Mouse (Mus musculus) CD4-positive, CD25-positive, alpha-beta regulatory T cell, adult 9 weeks (primary cell): ENCODE results near the gene Stxbp2. TPM values are rescaled to one million over a fixed set of nuclear protein-coding genes. Genes with fewer than 3 reads are reported as not detected.

Experiments
- polyA plus RNA-seq: library from polyadenylated mRNA; unstranded; fragments of 100-300 nt; shearing (Covaris generic); gene quantifications from one replicate; pipeline ENCODE4 v1.2.1, GENCODE M21; 2017

Stxbp2 gene
- polyA plus RNA-seq: 252 TPM

DNA sequence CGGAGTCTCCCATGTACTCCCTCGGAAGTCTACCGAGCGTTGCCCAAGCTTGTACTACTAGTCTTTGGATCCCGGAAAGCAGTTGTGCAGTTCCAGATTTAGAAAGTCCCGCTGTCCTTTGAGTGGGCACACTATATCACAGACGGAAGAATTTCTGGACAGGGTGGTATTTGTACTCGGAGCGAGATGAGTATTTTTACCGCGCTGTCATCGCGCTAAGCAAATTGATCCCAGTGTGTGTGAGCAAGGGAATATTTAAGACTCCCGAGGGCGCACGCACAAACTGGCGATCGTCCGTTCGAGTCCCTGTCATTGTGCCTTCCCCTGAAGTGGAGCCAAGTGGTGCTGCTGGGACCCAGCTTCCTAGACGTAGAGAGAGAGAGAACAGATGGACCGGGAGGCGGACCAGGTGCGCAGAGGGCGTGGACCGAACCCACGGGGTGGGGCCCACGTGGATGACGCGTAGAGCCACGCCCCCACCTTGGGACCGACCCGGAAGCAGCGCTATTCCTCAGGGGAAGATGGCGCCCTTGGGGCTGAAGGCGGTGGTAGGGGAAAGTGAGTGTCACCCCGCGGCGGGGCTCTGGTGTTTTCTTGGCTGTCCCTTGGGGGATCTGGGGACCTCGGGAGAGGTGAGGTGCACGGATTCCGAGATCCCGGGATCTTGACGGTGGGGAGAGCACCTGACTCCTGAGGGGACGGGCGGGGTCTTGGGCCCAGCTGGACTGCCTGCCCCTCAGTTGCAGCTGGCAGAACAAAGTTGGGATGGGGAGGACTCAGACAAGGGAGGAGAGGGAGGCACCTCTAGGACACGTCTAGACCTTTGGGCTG lies at the start of gene Stxbp2:
TSS of gene Stxbp2 (plus strand) at position 309 of the 831 bp plus-strand sequence.

GRCm38 (mm10) chr8:3586993-3587390 lies 43.8 kb upstream of the Stxbp2 start, which contains the start of gene Camsap3:
Gene Camsap3, plus strand, starts transcription at chr8:3587293.

DNA sequence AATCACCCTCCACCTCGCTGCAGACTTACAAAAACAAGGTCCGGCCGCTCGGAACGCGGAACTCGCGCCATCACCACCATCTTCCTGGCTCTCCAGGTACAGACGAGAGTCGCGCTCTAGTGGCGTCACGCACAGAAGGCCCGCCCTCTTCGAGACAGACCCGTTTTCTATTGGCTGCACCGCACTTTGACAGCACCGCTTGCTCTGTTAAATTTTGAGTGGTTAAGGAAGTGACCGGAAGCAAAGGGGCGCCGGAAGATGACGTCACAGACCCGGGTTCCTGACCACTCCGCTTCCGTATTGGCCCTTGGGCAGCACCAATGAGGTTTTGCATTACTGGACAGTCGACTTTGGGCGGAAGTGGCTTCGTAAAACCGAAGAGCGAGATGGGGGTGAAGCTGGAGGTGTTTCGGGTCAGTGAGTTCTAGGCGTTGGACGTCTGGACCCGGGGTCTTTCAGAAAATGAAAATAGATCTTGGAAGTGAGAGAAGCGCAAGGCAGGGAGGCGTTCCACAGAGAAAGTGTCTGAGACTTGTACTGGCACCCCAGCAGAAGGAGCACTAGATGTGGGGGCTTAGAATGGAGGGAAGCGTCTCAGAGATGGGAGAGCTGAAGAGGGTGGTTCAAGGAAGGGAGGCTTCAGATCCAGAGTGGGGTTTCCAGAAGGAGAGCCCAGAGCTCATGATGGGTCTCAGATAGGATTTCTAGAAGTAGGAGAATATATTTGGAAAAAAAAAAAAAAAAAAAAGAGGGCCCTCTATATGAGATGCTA lies 9.4 kb upstream of the Stxbp2 start, which contains the start of the genes Xab2 and Pet100:
TSS of gene Xab2 (minus strand) at position 118 of the 772 bp plus-strand sequence.
TSS of gene Pet100 (plus strand) at position 350 of the 772 bp plus-strand sequence.

DNA sequence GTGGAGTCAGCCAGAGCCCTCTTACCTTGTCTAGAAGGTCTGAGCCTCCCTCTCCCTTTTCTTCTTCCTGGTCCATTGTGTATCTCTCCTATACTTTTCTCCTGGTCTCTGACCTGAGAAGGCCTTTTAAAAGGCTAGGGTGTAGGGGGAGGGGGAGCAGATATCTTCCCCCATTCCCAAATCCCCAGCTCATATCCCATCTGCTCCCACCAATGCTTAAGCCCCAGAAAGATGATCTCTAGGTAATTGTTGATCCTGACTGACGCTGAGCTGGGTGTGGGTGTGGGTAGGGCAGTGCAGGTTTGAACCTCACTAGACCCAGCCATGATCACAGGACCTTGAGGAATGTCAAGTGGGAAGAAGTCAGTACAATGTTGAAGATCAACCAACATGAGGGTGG lies 5.3 kb upstream of the Stxbp2 start, which contains the start of gene Pcp2:
TSS of gene Pcp2 (minus strand) at position 101 of the 400 bp plus-strand sequence.

DNA sequence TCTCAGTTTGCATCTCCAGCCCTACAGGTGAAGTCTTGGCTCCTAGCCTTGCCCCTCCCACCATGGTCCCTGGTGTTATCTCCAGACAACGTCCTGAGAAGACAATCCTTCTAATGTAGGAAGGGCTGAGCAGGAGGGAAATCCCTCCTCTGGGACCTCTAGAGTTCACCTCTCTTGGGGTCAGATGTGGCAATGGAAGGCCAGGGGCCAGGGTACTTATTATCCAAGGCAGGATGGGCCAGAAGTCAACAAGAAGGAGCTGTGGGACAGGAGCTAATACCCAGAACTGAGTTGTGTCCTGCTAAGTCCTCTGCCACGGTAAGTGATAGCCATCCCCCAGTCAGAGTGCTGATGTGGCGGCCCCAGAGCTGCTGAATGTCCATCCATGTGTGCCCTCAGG lies 24.8 kb downstream of the Stxbp2 start, which contains the start of gene Retn:
TSS of gene Retn (plus strand) at position 245 of the 400 bp plus-strand sequence.

GRCm38 (mm10) chr8:3665507-3665906 lies 34.8 kb downstream of the Stxbp2 start, which contains the start of gene Mcemp1:
Gene Mcemp1, plus strand, starts transcription at chr8:3665754.

GRCm38 (mm10) chr8:3671980-3672491 lies 41.3 kb downstream of the Stxbp2 start, which contains the start of gene Fcor:
Gene Fcor, minus strand, starts transcription at chr8:3672362.

DNA sequence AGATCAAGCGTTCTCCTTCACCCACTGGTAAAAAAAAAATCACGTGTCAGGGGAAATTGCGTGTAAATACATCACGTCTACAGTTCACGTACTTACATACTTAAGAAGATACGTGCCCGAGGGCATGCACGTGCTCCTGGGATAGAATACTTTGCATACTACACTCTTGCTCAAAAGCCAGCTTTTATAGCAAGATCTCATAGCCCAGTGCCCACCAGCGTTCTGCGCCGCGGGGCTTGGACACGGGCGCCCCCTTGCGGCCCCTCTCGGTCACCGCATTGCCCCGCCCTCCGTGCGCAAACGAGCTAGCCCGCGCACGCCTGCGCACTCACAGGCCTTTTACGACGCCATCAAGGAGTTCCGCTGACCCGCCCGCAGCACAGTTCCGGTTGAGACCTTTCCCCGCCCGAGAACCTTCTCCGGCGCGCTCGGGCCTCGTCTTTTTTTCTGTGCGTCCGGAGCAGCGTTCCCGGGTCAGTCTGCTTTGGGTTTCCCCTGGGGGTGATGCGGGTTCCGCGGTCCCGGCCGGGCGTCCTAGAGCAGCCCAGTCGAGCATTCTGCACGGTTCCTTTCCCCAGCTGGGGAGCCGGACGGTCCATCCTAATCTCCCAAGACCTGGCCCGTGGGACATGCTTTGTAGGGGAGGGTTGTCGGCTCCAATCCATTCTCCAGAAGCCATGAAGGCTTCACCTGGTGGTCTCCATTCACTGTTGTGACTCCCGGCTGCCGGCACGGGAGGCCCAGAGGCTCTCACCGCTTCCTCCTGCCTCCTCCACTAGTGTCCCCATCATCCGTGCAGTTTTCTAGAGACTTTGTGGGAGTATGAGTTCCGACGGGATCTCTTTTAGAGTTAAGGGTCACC lies 45.6 kb downstream of the Stxbp2 start, which contains the start of gene Trappc5:
TSS of gene Trappc5 (plus strand) at position 169 of the 862 bp plus-strand sequence.

Other genes starting within 250 kb of the Stxbp2 start
- 47.6 TPM for gene Arhgef18, start 237.9 kb upstream of the Stxbp2 start, polyA plus RNA-seq
- gene Pex11g, start 163.3 kb upstream of the Stxbp2 start, polyA plus RNA-seq: 6.5 TPM
- not detected for gene Tex45, start 160.1 kb upstream of the Stxbp2 start, polyA plus RNA-seq
- 3.1 TPM for gene Zfp358, start 137.8 kb upstream of the Stxbp2 start, polyA plus RNA-seq
- gene Mcoln1, start 130.5 kb upstream of the Stxbp2 start, polyA plus RNA-seq: 20.7 TPM
- gene Pnpla6, start 115.6 kb upstream of the Stxbp2 start, polyA plus RNA-seq: 55.6 TPM
- gene C330021F23Rik, start 63.0 kb upstream of the Stxbp2 start, polyA plus RNA-seq: not detected
- 0.06 TPM for gene Camsap3, start 43.7 kb upstream of the Stxbp2 start, polyA plus RNA-seq
- 139 TPM for gene Xab2, start 9.6 kb upstream of the Stxbp2 start, polyA plus RNA-seq
- gene Pet100, start 9.4 kb upstream of the Stxbp2 start, polyA plus RNA-seq: 142 TPM
- not detected for gene Pcp2, start 5.4 kb upstream of the Stxbp2 start, polyA plus RNA-seq
- gene Retn, start 24.8 kb downstream of the Stxbp2 start, polyA plus RNA-seq: not detected
- not detected for gene Mcemp1, start 34.8 kb downstream of the Stxbp2 start, polyA plus RNA-seq
- gene Fcor, start 41.4 kb downstream of the Stxbp2 start, polyA plus RNA-seq: not detected
- gene Trappc5, start 45.3 kb downstream of the Stxbp2 start, polyA plus RNA-seq: 38.9 TPM
- gene Fcer2a, start 63.2 kb downstream of the Stxbp2 start, polyA plus RNA-seq: 1.1 TPM
- gene Clec4g, start 89.7 kb downstream of the Stxbp2 start, polyA plus RNA-seq: not detected
- 0.43 TPM for gene Cd209a, start 118.0 kb downstream of the Stxbp2 start, polyA plus RNA-seq
- not detected for gene Cd209e, start 223.4 kb downstream of the Stxbp2 start, polyA plus RNA-seq
- not detected for gene Cd209d, start 247.6 kb downstream of the Stxbp2 start, polyA plus RNA-seq